Mouse (Mus musculus): ENCODE results near the gene 4930402K13Rik.
"Not testable (repeated sequence)": the region's sequence is repeated elsewhere in the genome, so short reads cannot be mapped to it uniquely, and the experiment has no call there.

The 4930402K13Rik gene

GRCm38 (mm10) chrX:9104262-9104661 is at the start of gene 4930402K13Rik:
Gene 4930402K13Rik, plus strand, starts transcription at chrX:9104562.
- in situ Hi-C loops (cut with MboI, MseI): loop anchor here in 1 of 2 experiments (10.0 kb wide), 1 partner anchor 1221 kb away; no protein-coding TSS in a partner anchor

GRCm38 (mm10) chrX:9060952-9061351 is 43.4 kb upstream of the 4930402K13Rik start:
- in situ Hi-C loops (cut with MboI, MseI): not testable (repeated sequence)

GRCm38 (mm10) chrX:9062101-9062500 is 42.3 kb upstream of the 4930402K13Rik start:
- in situ Hi-C loops (cut with MboI, MseI): no loop called here

- in situ Hi-C loops (cut with MboI, MseI): not testable (repeated sequence)
Measured at GRCm38 (mm10) chrX:9062715-9063114, 41.6 kb upstream of the 4930402K13Rik start, which contains the start of gene Fthl17f. Gene Fthl17f, plus strand, starts transcription at chrX:9063015.

GRCm38 (mm10) chrX:9077699-9078098 is 26.7 kb upstream of the 4930402K13Rik start:
- in situ Hi-C loops (cut with MboI, MseI): not testable (repeated sequence)

- in situ Hi-C loops (cut with MboI, MseI): not testable (repeated sequence)
Measured at GRCm38 (mm10) chrX:9095066-9095465, 9.3 kb upstream of the 4930402K13Rik start.

GRCm38 (mm10) chrX:9110381-9110780 is 6.0 kb downstream of the 4930402K13Rik start:
- in situ Hi-C loops (cut with MboI, MseI): loop anchor here in 1 of 2 experiments (10.0 kb wide), 1 partner anchor 566 kb away; the partner anchor contains the start of gene Ssxb6

GRCm38 (mm10) chrX:9124928-9125327 is 20.6 kb downstream of the 4930402K13Rik start:
- in situ Hi-C loops (cut with MboI, MseI): no loop called here

- in situ Hi-C loops (cut with MboI, MseI): no loop called here
Measured at GRCm38 (mm10) chrX:9128317-9128831, 24.0 kb downstream of the 4930402K13Rik start.

GRCm38 (mm10) chrX:9139290-9139948 is 35.1 kb downstream of the 4930402K13Rik start:
- in situ Hi-C loops (cut with MboI, MseI): loop anchor here in 1 of 2 experiments (5.0 kb wide), 1 partner anchor 73 kb away; no protein-coding TSS in a partner anchor

- in situ Hi-C loops (cut with MboI, MseI): loop anchor here in 1 of 2 experiments (10.0 kb wide), 1 partner anchor 302 kb away; no protein-coding TSS in a partner anchor
Measured at GRCm38 (mm10) chrX:9142669-9143068, 38.3 kb downstream of the 4930402K13Rik start.

Data from T-helper 17 cell (primary cell).